Mouse (Mus musculus): ENCODE data around the gene Fli1. TPM values are rescaled to one million over a fixed set of nuclear protein-coding genes. Genes with fewer than 3 reads are reported as not detected.

Fli1 gene
- polyA plus RNA-seq, 1 experiment from 2014 or later = 6.9 TPM

DNA sequence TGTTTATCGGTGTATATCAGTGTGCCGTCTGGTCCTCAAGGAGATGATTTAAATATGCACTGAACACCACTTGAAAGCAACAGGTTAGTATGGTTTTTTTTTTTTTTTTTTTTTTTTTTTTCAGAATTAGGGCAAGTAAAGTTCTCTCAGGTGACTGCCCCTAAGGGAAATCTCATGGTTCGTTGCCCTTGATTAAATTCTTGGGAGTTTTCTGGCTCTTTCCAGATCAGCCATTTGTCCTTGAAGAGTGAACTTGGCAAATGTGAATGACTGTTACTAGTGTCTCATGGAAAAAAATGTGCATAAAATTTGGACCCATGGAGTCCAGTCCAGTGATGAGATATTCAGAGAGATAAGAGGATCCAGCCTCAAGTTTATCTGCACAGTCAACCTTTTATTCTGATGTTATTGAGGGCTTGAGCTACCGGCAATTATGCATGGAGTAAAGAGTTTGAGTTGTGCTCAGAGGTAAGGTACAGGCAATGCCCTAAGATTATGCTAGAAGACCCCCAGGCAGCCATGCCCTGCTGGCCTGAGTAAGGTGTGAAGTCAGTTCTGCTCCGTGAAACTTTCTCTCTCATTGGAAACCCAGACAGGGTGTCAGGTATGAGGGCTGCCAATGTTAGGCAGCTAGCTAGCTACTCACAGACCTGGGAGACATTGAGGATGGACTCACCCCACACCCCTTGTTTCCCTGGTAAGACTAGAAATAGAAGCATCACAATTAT is 165.6 kb downstream of the Fli1 start:
- H3K9me3 ChIP-seq (replicated peaks; ENCODE audit: control insufficient read depth, low read length) = no peaks in the 10 kb centered on the region
- H3K27me3 ChIP-seq (ENCODE audit: control insufficient read depth, insufficient read depth, low read depth, low read length) = no peaks in the 10 kb centered on the region
- ATAC-seq (ENCODE audit: low read depth) = no peak
- no peak overlapping the region for H3K4me2 ChIP-seq (ENCODE audit: low read depth, low read length)
- no peak overlapping the region for H3K9ac ChIP-seq (ENCODE audit: low read depth, low read length)
- H3K27ac ChIP-seq (ENCODE audit: low read length) = no peak overlapping the region
- H3K4me1 ChIP-seq (ENCODE audit: control insufficient read depth, low read depth, low read length) = no peaks in the 10 kb centered on the region
- H3K4me3 ChIP-seq (ENCODE audit: low read depth, low read length) = no peak overlapping the region
- no peaks in the 10 kb centered on the region for H3K36me3 ChIP-seq (ENCODE audit: control insufficient read depth, insufficient read depth)
- 67% methylated on average over 5 of the region's 5 CpGs for WGBS (ENCODE audit: insufficient replicate concordance)

GRCm38 (mm10) chr9:32376031-32376430 is 166.6 kb downstream of the Fli1 start:
- no peak overlapping the region for H3K9ac ChIP-seq (ENCODE audit: low read depth, low read length)
- no peak overlapping the region for H3K4me3 ChIP-seq (ENCODE audit: low read depth, low read length)
- no peak overlapping the region for H3K27ac ChIP-seq (ENCODE audit: low read length)
- no peak for ATAC-seq (ENCODE audit: low read depth)
- H3K4me1 ChIP-seq (ENCODE audit: control insufficient read depth, low read depth, low read length) = no peaks in the 10 kb centered on the region
- no peaks in the 10 kb centered on the region for H3K36me3 ChIP-seq (ENCODE audit: control insufficient read depth, insufficient read depth)
- no peak overlapping the region for H3K4me2 ChIP-seq (ENCODE audit: low read depth, low read length)
- H3K27me3 ChIP-seq (ENCODE audit: control insufficient read depth, insufficient read depth, low read depth, low read length) = no peaks in the 10 kb centered on the region
- WGBS (ENCODE audit: insufficient replicate concordance) = 72% methylated on average over 7 of the region's 7 CpGs
- no peaks in the 10 kb centered on the region for H3K9me3 ChIP-seq (replicated peaks; ENCODE audit: control insufficient read depth, low read length)

GRCm38 (mm10) chr9:32373656-32374055 is 169.0 kb downstream of the Fli1 start:
- Histone ChIP-seq H3K27me3 (ENCODE audit: control insufficient read depth, insufficient read depth, low read depth, low read length) (no peaks in the 10 kb centered on the region), H3K27ac (ENCODE audit: low read length) (no peak overlapping the region), H3K9ac (ENCODE audit: low read depth, low read length) (no peak overlapping the region), H3K9me3 (replicated peaks; ENCODE audit: control insufficient read depth, low read length) (no peaks in the 10 kb centered on the region), H3K4me1 (ENCODE audit: control insufficient read depth, low read depth, low read length) (no peaks in the 10 kb centered on the region), H3K36me3 (ENCODE audit: control insufficient read depth, insufficient read depth) (no peaks in the 10 kb centered on the region), H3K4me3 (ENCODE audit: low read depth, low read length) (no peak overlapping the region), H3K4me2 (ENCODE audit: low read depth, low read length) (no peak overlapping the region)
- 75% methylated on average over 6 of the region's 6 CpGs for WGBS (ENCODE audit: insufficient replicate concordance)
- no peak for ATAC-seq (ENCODE audit: low read depth)

Other genes starting within 250 kb of the Fli1 start
- 1.6 and 1.7 TPM in 2 replicates for gene Kcnj5, start 198.5 kb downstream of the Fli1 start, polyA plus RNA-seq (2015; fragmentation: Nextera tagmentation; extraction: Ambion mirVana)
- gene Kcnj1, start 170.4 kb downstream of the Fli1 start, polyA plus RNA-seq (2015; fragmentation: Nextera tagmentation; extraction: Ambion mirVana) = not detected in 2 replicates
- gene Ets1, start 93.4 kb upstream of the Fli1 start, polyA plus RNA-seq (2015; fragmentation: Nextera tagmentation; extraction: Ambion mirVana) = 15.9 and 16.5 TPM in 2 replicates